Mouse (Mus musculus) megakaryocyte, embryonic 14.5 days (primary cell): ENCODE results near the gene Atp9a.

Experiments used
- FLI1 ChIP-seq: IDR thresholded peaks from 2 replicates; pipeline ENCODE4 v1.6.1; 2012; ENCODE audit warnings: low read length, inconsistent platforms, mixed read lengths
- GATA1 ChIP-seq: IDR thresholded peaks from 3 replicates; pipeline ENCODE4 v1.6.1; 2012; ENCODE audit warnings: mixed read lengths, low read length, inconsistent platforms, borderline replicate concordance

GRCm38 (mm10) chr2:168737878-168738277, 4.3 kb downstream of the Atp9a start:
- TF ChIP-seq GATA1 (no peak), FLI1 (no peak)
